46 mouse cellular contexts compared by ENCODE assay signal in the genomic region with DNA sequence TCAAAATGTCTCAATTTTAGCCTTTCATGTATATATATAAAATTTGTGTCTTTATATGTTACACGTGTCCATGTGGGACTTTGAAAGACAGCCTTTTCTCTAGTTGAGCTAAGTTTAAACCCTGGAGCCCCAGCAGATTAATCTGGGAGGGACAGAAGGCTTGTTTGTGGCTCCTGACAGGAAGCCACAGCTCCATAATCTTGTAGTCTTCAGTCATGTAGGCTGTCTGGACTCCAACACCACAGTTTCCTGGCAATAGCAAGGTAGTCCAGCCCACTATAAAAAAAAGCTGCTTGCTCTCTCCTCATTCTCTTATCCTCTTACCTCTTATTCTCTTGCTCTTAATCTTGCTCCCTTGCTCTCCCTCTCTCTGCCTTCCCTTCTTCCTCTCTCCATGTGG. TPM values are rescaled to one million over a fixed set of nuclear protein-coding genes. Genes with fewer than 3 reads are reported as not detected.
"Had no signal": no experiment of that assay in that cellular context is flagged by ENCODE, and none has a peak within 500 bp of the region (broad histone marks: within the 10 kb centered on the region; RNA-seq: fewer than 3 reads in every experiment).

No protein-coding gene starts in this region.

- DNase-seq: left cerebral cortex, postnatal 4 days; liver; liver, embryonic 13.5 days; liver, postnatal 0 days; lung, adult 18-20 months; lung, adult 2 months; lung, embryonic 14.5 days; lung, postnatal 10 days; lung, postnatal 14 days; lung, postnatal 36 days; lung, postnatal 4 days; midbrain, embryonic 14.5 days had no signal

- H3K27ac ChIP-seq: limb, embryonic 10.5 days; limb, embryonic 12.5 days; limb, embryonic 13.5 days; limb, embryonic 15.5 days; liver, embryonic 12.5 days; liver, embryonic 13.5 days; liver, embryonic 14.5 days; liver, embryonic 15.5 days; lung, embryonic 15.5 days; macrophage; midbrain, embryonic 10.5 days; midbrain, embryonic 12.5 days; midbrain, embryonic 13.5 days; midbrain, embryonic 15.5 days had no signal

- H3K36me3 ChIP-seq: limb, embryonic 10.5 days; limb, embryonic 12.5 days; limb, embryonic 13.5 days; limb, embryonic 15.5 days; liver, embryonic 12.5 days; liver, embryonic 13.5 days; liver, embryonic 15.5 days; lung, embryonic 15.5 days; midbrain, embryonic 10.5 days; midbrain, embryonic 12.5 days; midbrain, embryonic 13.5 days; midbrain, embryonic 15.5 days had no signal

- H3K4me3 ChIP-seq: limb, embryonic 10.5 days; limb, embryonic 12.5 days; limb, embryonic 13.5 days; limb, embryonic 15.5 days; liver, embryonic 12.5 days; liver, embryonic 13.5 days; liver, embryonic 15.5 days; lung, embryonic 15.5 days; midbrain, embryonic 10.5 days; midbrain, embryonic 12.5 days; midbrain, embryonic 13.5 days; midbrain, embryonic 15.5 days; myocyte had no signal

- ATAC-seq: liver, embryonic 12.5 days; liver, postnatal 0 days; lung, postnatal 0 days; midbrain, embryonic 13.5 days; midbrain, embryonic 15.5 days; midbrain, embryonic 16.5 days had no signal

- H3K4me1 ChIP-seq: limb, embryonic 10.5 days; limb, embryonic 12.5 days; limb, embryonic 13.5 days; limb, embryonic 15.5 days; liver, embryonic 12.5 days; liver, embryonic 13.5 days; liver, embryonic 15.5 days; lung, embryonic 15.5 days; midbrain, embryonic 10.5 days; midbrain, embryonic 12.5 days; midbrain, embryonic 13.5 days; midbrain, embryonic 15.5 days had no signal

- H3K9ac ChIP-seq: limb, embryonic 12.5 days; limb, embryonic 13.5 days; limb, embryonic 15.5 days; liver, embryonic 12.5 days; liver, embryonic 13.5 days; liver, embryonic 14.5 days; liver, embryonic 15.5 days; liver, postnatal 0 days; lung, embryonic 14.5 days; lung, embryonic 15.5 days; midbrain, embryonic 12.5 days; midbrain, embryonic 13.5 days; midbrain, embryonic 15.5 days had no signal

- H3K9me3 ChIP-seq: limb, embryonic 10.5 days; limb, embryonic 15.5 days; liver, embryonic 12.5 days; liver, embryonic 13.5 days; liver, embryonic 15.5 days; lung, embryonic 15.5 days; megakaryocyte, embryonic 14.5 days; midbrain, embryonic 15.5 days had no signal

- H3K27me3 ChIP-seq: limb, embryonic 12.5 days; limb, embryonic 13.5 days; limb, embryonic 15.5 days; liver, embryonic 12.5 days; liver, embryonic 13.5 days; liver, embryonic 15.5 days; lung, embryonic 15.5 days; megakaryocyte, embryonic 14.5 days; midbrain, embryonic 12.5 days; midbrain, embryonic 13.5 days; midbrain, embryonic 15.5 days had no signal

RNA-seq across cellular contexts. Expression of gene Olfr859, which starts 1.7 kb away (rescaled TPM):
- total RNA-seq: left cerebral cortex, postnatal 10 days; left cerebral cortex, postnatal 14 days; left cerebral cortex, postnatal 25 days; left cerebral cortex, postnatal 36 days; left cerebral cortex, postnatal 4 days; liver, adult 2 months; megakaryocyte progenitor cell, adult 5-6 weeks; megakaryocyte, adult 5-6 weeks; megakaryocyte-erythroid progenitor cell, adult 5-6 weeks; monocyte, adult 5-6 weeks had no signal
- polyA plus RNA-seq: limb, embryonic 10.5 days; limb, embryonic 11.5 days; limb, embryonic 12.5 days; limb, embryonic 13.5 days; limb, embryonic 14.5 days; limb, embryonic 15.5 days; liver, adult 2 months; liver, embryonic 11.5 days; liver, embryonic 12.5 days; liver, embryonic 13.5 days; liver, embryonic 14.5 days; liver, embryonic 15.5 days; liver, embryonic 16.5 days; liver, postnatal 0 days; lung, adult 2 months; lung, embryonic 14.5 days; lung, embryonic 15.5 days; lung, embryonic 16.5 days; lung, postnatal 0 days; macrophage; midbrain, embryonic 10.5 days; midbrain, embryonic 11.5 days; midbrain, embryonic 12.5 days; midbrain, embryonic 13.5 days; midbrain, embryonic 14.5 days; midbrain, embryonic 15.5 days; midbrain, embryonic 16.5 days; midbrain, postnatal 0 days; myocyte; neural tube, embryonic 11.5 days had no signal

RNA-seq across cellular contexts. Expression of gene Olfr58, which starts 22.9 kb away (rescaled TPM):
- total RNA-seq: left cerebral cortex, postnatal 10 days; left cerebral cortex, postnatal 14 days; left cerebral cortex, postnatal 25 days; left cerebral cortex, postnatal 36 days; left cerebral cortex, postnatal 4 days; liver, adult 2 months; megakaryocyte progenitor cell, adult 5-6 weeks; megakaryocyte, adult 5-6 weeks; megakaryocyte-erythroid progenitor cell, adult 5-6 weeks; midbrain, postnatal 0 days; monocyte, adult 5-6 weeks had no signal
- polyA plus RNA-seq: limb, embryonic 10.5 days; limb, embryonic 11.5 days; limb, embryonic 12.5 days; limb, embryonic 13.5 days; limb, embryonic 15.5 days; liver, adult 2 months; liver, embryonic 11.5 days; liver, embryonic 12.5 days; liver, embryonic 13.5 days; liver, embryonic 14.5 days; liver, embryonic 15.5 days; liver, embryonic 16.5 days; liver, postnatal 0 days; lung, adult 2 months; lung, embryonic 14.5 days; lung, embryonic 15.5 days; lung, embryonic 16.5 days; lung, postnatal 0 days; macrophage; midbrain, embryonic 10.5 days; midbrain, embryonic 11.5 days; midbrain, embryonic 12.5 days; midbrain, embryonic 13.5 days; midbrain, embryonic 14.5 days; midbrain, embryonic 15.5 days; midbrain, embryonic 16.5 days; midbrain, postnatal 0 days; myocyte; neural tube, embryonic 11.5 days had no signal

RNA-seq across cellular contexts. Expression of gene Olfr860, which starts 46.5 kb away (rescaled TPM):
- total RNA-seq: left cerebral cortex, postnatal 10 days; left cerebral cortex, postnatal 14 days; left cerebral cortex, postnatal 25 days; left cerebral cortex, postnatal 36 days; left cerebral cortex, postnatal 4 days; liver, adult 2 months; megakaryocyte progenitor cell, adult 5-6 weeks; megakaryocyte, adult 5-6 weeks; megakaryocyte-erythroid progenitor cell, adult 5-6 weeks; midbrain, postnatal 0 days; monocyte, adult 5-6 weeks had no signal
- polyA plus RNA-seq: limb, embryonic 10.5 days; limb, embryonic 11.5 days; limb, embryonic 12.5 days; limb, embryonic 13.5 days; limb, embryonic 14.5 days; limb, embryonic 15.5 days; liver, adult 2 months; liver, embryonic 11.5 days; liver, embryonic 12.5 days; liver, embryonic 13.5 days; liver, embryonic 14.5 days; liver, embryonic 15.5 days; liver, embryonic 16.5 days; liver, postnatal 0 days; lung, adult 2 months; lung, embryonic 14.5 days; lung, embryonic 15.5 days; lung, embryonic 16.5 days; lung, postnatal 0 days; macrophage; midbrain, embryonic 10.5 days; midbrain, embryonic 11.5 days; midbrain, embryonic 12.5 days; midbrain, embryonic 13.5 days; midbrain, embryonic 14.5 days; midbrain, embryonic 15.5 days; midbrain, embryonic 16.5 days; midbrain, postnatal 0 days; myocyte; neural tube, embryonic 11.5 days had no signal
